Mouse (Mus musculus): ENCODE measurements at regions not wholly inside any gene's neighbourhood (a gene's known extent, or its start where the extent isn't known, plus 50 kb on each side); places are given as distances from the start of the nearest gene placed in this dataset.

DNA sequence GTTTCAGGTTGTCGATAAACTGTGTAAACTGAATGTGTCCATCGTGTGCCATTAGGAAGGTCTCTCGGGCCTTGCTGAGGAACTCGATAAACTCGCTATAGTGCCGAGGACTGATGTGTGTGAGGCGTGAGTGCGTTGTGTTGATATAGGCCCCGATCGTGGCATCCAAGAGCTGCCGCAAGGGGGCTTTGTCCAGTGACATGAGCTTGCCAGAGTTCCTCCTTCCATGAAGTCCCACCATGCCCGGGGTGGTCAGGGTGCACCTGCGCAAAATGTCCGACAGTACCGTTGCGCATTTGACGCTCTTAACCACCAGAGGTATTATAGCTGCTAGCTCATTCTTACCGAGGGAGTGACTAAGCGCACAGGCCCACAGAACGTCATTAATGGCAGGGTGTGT is 317.8 kb upstream of the Smim15 start:
- Histone ChIP-seq H3K27ac (no peak overlapping the region), H3K4me3 (no peak overlapping the region), H3K4me2 (no peak overlapping the region), H3K9ac (no peak overlapping the region), H3K36me3 (peaks cover 26% of the 10 kb centered on the region), H3K9me3 (no peaks in the 10 kb centered on the region), H3K4me1 (no peaks in the 10 kb centered on the region), H3K27me3 (no peaks in the 10 kb centered on the region)
- 95% methylated on average over 20 of the region's 20 CpGs for WGBS
- no peak for ATAC-seq (ENCODE audit: insufficient number of reproducible peaks, low FRiP score, low TSS enrichment, low read depth)

DNA sequence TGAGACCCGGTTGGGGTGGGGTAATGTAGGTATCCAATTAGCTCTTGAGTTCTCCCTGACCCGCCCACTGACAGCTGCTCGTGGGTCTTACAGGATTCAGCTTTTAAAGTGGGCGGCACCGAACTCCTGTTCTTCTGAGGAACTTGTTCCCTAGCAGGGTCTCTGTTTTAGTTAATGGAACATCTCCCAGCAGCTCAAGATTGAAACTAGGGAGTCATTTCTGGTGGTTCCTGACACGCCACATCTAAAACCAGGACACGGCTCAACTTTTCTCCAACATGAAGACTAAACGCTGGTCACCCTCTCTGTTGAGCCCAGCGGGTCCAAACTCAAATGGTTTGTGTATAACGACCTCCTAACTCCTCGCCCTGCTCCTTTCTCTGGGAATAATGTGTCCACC is 322.3 kb upstream of the Smim15 start:
- WGBS = 85% methylated on average over 11 of the region's 11 CpGs
- no peak overlapping the region for H3K4me2 ChIP-seq
- no peak overlapping the region for H3K4me3 ChIP-seq
- ATAC-seq (ENCODE audit: insufficient number of reproducible peaks, low FRiP score, low TSS enrichment, low read depth) = no peak
- H3K27ac ChIP-seq = no peak overlapping the region
- no peaks in the 10 kb centered on the region for H3K4me1 ChIP-seq
- no peaks in the 10 kb centered on the region for H3K9me3 ChIP-seq
- H3K36me3 ChIP-seq = peaks cover 7% of the 10 kb centered on the region
- no peak overlapping the region for H3K9ac ChIP-seq
- H3K27me3 ChIP-seq = no peaks in the 10 kb centered on the region

DNA sequence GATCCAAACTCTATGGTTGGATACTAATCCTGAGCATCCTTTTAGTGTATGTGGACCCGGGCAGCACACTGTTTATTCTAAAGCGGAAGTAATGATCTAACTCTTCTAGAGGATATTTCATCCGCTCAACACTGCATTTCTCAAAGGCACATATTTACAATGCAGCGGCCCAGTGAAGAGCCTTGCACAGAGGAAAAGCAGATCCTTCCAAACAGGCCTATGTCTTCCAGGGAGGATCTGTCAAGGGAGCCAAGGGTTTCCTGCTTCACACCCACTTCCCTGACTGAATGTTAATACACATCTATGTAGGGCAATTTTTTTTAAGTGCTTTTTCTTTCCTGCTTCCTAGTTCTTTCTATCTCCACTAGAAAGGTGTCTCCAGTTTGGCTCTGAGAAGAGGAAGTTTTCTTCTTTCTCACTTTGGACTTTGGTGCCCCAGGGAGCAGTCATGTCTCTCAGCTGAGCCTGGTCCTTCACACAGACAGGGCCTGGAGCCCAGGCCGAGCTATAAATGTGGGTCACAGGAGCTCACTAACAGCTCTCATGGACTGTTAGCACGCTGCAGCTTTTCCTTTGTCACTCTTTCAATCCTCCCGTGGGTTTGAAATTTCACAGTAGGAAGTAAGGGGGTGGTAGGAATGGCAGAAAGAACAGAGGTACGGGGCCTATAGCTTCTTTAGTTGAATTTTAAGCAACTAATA is 323.2 kb upstream of the Smim15 start:
- no peak overlapping the region for H3K4me2 ChIP-seq
- H3K9me3 ChIP-seq = no peaks in the 10 kb centered on the region
- no peaks in the 10 kb centered on the region for H3K4me1 ChIP-seq
- no peaks in the 10 kb centered on the region for H3K27me3 ChIP-seq
- WGBS = 64% methylated on average over 8 of the region's 8 CpGs
- no peak overlapping the region for H3K9ac ChIP-seq
- ATAC-seq (ENCODE audit: insufficient number of reproducible peaks, low FRiP score, low TSS enrichment, low read depth) = no peak
- no peaks in the 10 kb centered on the region for H3K36me3 ChIP-seq
- no peak overlapping the region for H3K4me3 ChIP-seq
- no peak overlapping the region for H3K27ac ChIP-seq

DNA sequence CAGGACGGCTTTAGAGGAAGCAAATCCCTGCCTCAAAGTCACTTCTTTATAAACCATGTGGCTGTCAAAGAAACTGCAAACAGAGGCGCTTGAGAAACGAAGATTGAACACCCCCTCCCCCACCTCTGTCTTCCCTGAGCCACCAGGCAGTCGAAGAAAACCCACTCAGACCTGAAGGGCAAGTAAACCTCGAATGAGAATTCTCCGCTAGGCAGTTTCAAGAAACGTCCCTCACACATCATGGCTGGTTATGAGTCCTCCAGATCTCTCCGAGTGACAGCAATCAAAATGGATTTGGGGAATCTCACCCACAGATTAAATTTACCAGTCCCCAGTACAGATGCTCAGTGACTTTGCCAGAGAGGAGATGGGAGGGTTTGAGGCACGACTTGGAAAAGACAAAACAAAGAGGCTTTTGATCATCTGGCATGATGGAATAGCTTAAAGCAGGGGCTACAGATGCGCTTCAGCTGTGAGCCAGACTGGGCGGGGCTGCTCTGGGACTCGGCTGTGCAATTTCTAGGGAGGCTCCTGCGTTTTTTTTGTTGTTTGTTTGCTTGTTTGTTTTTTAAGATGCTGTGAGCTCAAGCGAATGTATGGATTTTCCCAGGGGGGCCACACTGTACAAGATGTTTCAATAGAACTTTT is 325.1 kb upstream of the Smim15 start:
- H3K36me3 ChIP-seq = no peaks in the 10 kb centered on the region
- no peak overlapping the region for H3K27ac ChIP-seq
- H3K9me3 ChIP-seq = no peaks in the 10 kb centered on the region
- H3K4me1 ChIP-seq = no peaks in the 10 kb centered on the region
- H3K4me2 ChIP-seq = no peak overlapping the region
- no peak overlapping the region for H3K9ac ChIP-seq
- no peak for ATAC-seq (ENCODE audit: insufficient number of reproducible peaks, low FRiP score, low TSS enrichment, low read depth)
- H3K27me3 ChIP-seq = no peaks in the 10 kb centered on the region
- 49% methylated on average over 14 of the region's 14 CpGs for WGBS
- H3K4me3 ChIP-seq = no peak overlapping the region

DNA sequence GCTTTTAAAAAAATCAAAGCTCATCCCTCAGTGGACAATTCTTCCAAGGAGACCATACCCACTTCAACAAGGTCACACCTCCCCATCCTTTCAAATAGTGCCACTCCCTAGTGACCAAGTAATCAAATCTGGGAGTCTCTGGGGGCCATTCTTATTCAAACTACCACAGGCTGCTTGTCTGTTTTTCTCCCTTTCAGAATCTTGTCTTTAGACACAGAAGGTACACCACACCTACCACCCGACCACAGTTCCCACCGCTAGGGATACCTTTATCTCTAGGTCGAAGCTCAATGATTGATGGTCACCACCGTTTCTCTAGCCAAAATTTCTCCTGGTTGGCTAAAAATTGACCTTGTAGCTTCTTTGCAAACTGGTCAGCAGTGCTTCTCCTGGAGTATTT is 328.6 kb upstream of the Smim15 start:
- no peak for ATAC-seq (ENCODE audit: insufficient number of reproducible peaks, low FRiP score, low TSS enrichment, low read depth)
- H3K27ac ChIP-seq = no peak overlapping the region
- H3K36me3 ChIP-seq = no peaks in the 10 kb centered on the region
- 88% methylated on average over 4 of the region's 4 CpGs for WGBS
- no peak overlapping the region for H3K4me2 ChIP-seq
- H3K4me1 ChIP-seq = no peaks in the 10 kb centered on the region
- no peak overlapping the region for H3K9ac ChIP-seq
- no peaks in the 10 kb centered on the region for H3K27me3 ChIP-seq
- H3K9me3 ChIP-seq = no peaks in the 10 kb centered on the region
- no peak overlapping the region for H3K4me3 ChIP-seq

DNA sequence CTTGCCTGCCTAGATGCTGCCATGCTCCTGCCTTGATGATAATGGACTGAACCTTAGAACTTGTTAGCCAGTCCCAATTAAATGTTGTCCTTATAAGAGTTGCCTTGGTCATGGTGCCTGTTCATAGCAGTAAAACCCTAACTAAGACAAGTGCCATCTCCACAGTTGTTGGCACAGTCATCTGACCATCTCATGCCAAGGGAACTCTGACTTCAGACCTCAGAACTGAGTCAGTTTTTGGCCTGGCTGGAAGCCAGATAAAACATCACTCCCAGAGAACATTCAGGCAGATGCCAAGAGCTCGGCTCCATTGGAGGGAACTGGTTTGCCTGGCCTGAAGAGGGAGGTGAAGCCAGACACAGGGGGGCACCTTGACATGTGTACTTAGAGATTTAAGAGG is 330.2 kb upstream of the Smim15 start:
- Histone ChIP-seq H3K9ac (no peak overlapping the region), H3K9me3 (no peaks in the 10 kb centered on the region), H3K36me3 (no peaks in the 10 kb centered on the region), H3K4me2 (no peak overlapping the region), H3K27ac (no peak overlapping the region), H3K4me3 (no peak overlapping the region), H3K27me3 (no peaks in the 10 kb centered on the region), H3K4me1 (no peaks in the 10 kb centered on the region)
- 56% methylated on average over 1 of the region's 1 CpGs for WGBS
- no peak for ATAC-seq (ENCODE audit: insufficient number of reproducible peaks, low FRiP score, low TSS enrichment, low read depth)

DNA sequence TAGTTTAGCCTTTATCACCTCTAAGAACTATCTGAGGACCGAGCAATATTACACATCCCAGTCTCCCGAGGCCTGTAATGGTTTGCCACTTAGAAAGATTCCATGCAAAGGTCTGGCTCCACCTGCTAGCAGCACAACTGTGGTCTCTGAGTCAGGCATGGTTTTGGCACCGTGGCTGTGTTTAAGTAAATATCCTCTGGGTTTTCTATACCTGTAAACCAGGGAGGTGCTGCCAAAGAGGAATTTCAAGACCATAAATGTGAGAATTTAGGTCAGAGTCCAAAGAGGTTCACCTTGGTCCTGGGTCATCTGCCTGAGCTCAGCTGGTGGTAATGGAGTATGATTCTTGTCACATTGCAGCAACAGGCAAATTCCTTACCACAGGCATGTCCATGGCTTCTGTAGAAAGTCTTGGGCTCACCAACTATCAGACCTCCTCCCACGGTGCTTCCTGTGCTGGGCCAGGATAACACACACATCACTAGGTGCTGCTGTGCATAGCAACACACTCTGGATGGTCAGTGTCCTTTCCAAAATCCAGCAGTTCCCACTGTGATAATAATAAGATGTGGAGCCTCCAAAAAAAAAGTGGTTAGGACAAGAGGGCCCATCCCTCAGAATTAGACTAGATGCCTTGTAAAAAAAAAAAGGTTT is 332.8 kb upstream of the Smim15 start:
- Histone ChIP-seq H3K4me3 (no peak overlapping the region), H3K4me1 (no peaks in the 10 kb centered on the region), H3K9ac (no peak overlapping the region), H3K27me3 (no peaks in the 10 kb centered on the region), H3K36me3 (no peaks in the 10 kb centered on the region), H3K27ac (no peak overlapping the region), H3K4me2 (no peak overlapping the region), H3K9me3 (no peaks in the 10 kb centered on the region)
- ATAC-seq (ENCODE audit: insufficient number of reproducible peaks, low FRiP score, low TSS enrichment, low read depth) = no peak
- 76% methylated on average over 4 of the region's 4 CpGs for WGBS

DNA sequence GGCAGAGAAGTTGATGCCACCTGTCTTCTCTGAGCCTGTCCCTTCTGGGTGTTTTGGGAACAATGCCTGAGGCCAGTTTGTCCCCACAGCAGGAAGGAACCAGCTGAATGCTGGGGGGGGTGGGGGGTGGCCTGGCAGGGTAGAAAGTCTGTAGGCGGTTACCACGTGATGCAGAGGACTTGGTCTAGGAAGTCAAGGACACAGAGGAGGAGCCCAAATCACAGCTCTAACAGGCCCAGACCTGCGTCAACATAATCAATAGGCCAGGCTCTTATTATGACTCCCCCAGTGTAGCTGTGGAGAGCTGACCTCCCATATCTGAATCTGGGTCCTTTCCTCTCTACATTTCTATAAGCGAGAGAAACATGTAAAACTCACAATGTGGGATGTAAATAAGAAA is 333.9 kb upstream of the Smim15 start:
- Histone ChIP-seq H3K4me3 (no peak overlapping the region), H3K9ac (no peak overlapping the region), H3K4me2 (no peak overlapping the region), H3K27ac (no peak overlapping the region), H3K9me3 (no peaks in the 10 kb centered on the region), H3K27me3 (no peaks in the 10 kb centered on the region), H3K4me1 (no peaks in the 10 kb centered on the region), H3K36me3 (no peaks in the 10 kb centered on the region)
- ATAC-seq (ENCODE audit: insufficient number of reproducible peaks, low FRiP score, low TSS enrichment, low read depth) = no peak
- WGBS = 82% methylated on average over 4 of the region's 4 CpGs

DNA sequence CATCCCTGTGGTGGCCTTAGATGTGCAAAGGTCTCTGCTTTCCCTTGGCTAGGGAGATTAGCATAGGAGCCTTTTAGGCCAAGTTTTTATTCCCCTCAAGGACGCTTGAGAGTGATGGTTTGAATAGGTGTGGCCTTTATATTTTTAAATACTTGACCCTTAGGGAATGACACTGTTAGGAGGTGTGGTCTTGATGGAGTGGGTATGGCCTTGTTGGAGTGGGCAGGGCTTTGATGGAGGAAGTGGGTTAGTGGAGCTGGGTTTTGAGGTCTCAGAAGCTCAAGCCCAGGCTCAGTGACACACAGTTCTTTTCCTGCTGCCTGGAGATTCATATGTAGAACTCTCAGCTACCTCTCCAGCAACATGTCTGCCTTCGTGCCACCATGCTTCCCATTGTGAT is 334.4 kb upstream of the Smim15 start:
- no peaks in the 10 kb centered on the region for H3K4me1 ChIP-seq
- H3K4me2 ChIP-seq = no peak overlapping the region
- no peak overlapping the region for H3K27ac ChIP-seq
- no peaks in the 10 kb centered on the region for H3K36me3 ChIP-seq
- no peak overlapping the region for H3K4me3 ChIP-seq
- H3K9ac ChIP-seq = no peak overlapping the region
- WGBS = 64% methylated on average over 2 of the region's 2 CpGs
- ATAC-seq (ENCODE audit: insufficient number of reproducible peaks, low FRiP score, low TSS enrichment, low read depth) = no peak
- no peaks in the 10 kb centered on the region for H3K9me3 ChIP-seq
- H3K27me3 ChIP-seq = no peaks in the 10 kb centered on the region

DNA sequence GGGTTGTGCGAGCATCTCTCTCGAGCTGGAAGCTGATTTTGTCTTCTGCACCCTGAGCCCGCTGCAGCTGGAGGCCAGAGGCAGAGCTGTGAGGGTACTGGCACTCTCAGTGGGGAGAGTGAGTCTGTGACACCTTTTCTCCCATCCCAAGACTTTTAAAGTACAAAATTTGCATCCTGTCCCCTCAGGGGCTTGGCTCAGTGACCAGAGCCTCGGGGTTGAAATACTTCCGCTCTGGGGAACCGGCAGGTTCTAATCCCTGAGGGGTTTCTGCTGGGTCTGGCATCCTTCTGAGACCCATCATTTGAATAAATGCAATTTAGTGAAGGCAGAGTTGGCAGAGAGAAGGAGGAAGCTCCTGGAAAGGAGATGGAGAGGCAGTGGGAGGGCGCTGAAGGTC is 340.5 kb upstream of the Smim15 start:
- Histone ChIP-seq H3K4me2 (no peak overlapping the region), H3K9me3 (no peaks in the 10 kb centered on the region), H3K9ac (no peak overlapping the region), H3K27ac (no peak overlapping the region), H3K4me1 (0 out of 2 replicates have a peak, but pooled peaks cover 10% of the 10 kb centered on the region), H3K36me3 (no peaks in the 10 kb centered on the region), H3K27me3 (no peaks in the 10 kb centered on the region), H3K4me3 (no peak overlapping the region)
- WGBS = 44% methylated on average over 7 of the region's 7 CpGs
- ATAC-seq (ENCODE audit: insufficient number of reproducible peaks, low FRiP score, low TSS enrichment, low read depth) = no peak

DNA sequence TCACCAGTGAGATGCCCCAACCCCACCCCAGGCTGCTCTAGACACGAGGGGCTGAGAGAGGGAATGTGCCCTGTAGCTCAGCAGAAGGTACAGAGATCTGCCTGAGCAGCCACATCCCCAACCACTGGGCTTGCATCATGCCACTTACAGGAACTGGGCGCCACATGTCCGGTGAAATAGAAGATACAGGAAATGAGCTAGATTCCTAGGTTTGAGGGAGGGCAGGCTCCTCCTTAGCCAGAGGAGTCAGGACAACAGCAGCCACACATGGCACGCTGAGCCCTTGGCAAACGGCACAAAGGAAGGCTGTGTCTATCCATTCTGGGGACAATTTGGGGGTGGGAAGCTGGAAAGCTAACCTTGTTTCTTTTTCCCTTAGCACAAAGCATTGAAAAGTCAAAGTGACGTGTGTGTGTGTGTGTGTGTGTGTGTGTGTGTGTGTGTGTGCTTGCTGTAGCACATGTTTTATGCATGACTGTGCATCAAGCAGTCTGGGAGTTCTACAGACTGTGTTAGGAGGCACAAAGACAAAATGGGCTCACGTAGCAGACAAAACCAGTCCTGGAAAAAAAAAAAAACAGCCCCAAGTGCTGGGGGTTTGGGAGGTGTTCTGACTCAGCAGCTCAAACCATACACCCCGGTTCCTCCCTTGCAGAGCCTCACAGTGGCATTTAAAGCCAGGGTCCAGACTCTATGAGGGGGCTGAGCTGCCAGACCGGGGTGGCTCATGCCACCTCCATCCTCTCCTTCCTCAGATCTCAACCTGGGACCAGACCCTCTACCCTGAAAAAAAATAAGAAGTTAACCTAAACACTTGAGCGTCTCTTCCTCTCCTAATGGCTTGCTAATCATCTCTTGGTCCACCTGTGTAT is 343.7 kb upstream of the Smim15 start:
- Histone ChIP-seq H3K4me3 (no peak overlapping the region), H3K27me3 (no peaks in the 10 kb centered on the region), H3K9ac (no peak overlapping the region), H3K9me3 (no peaks in the 10 kb centered on the region), H3K4me1 (0 out of 2 replicates have a peak, but pooled peaks cover 10% of the 10 kb centered on the region), H3K36me3 (no peaks in the 10 kb centered on the region), H3K27ac (no peak overlapping the region), H3K4me2 (no peak overlapping the region)
- no peak for ATAC-seq (ENCODE audit: insufficient number of reproducible peaks, low FRiP score, low TSS enrichment, low read depth)
- WGBS = 50% methylated on average over 10 of the region's 10 CpGs

DNA sequence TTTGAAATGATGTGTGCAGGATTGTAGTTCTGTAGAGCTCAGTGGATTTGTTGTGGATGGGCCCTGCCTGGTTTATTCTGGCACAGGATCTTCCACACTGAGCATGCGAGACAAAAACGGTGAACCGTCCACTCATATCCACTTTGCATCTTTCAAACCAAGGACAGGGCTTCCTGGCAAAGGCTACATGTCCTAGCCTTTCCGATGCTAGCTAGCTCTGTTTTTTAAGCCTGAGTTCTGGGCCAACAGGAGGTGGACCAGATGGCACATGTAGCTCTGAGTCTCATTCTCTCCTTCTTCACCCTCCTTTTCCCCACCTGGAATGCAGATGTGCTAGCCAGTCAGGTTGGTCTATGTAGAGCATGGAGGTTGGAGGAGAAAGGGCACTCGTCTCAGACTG is 345.0 kb upstream of the Smim15 start:
- Histone ChIP-seq H3K9ac (no peak overlapping the region), H3K27me3 (no peaks in the 10 kb centered on the region), H3K4me2 (no peak overlapping the region), H3K36me3 (no peaks in the 10 kb centered on the region), H3K9me3 (no peaks in the 10 kb centered on the region), H3K4me1 (0 out of 2 replicates have a peak, but pooled peaks cover 10% of the 10 kb centered on the region), H3K4me3 (no peak overlapping the region), H3K27ac (no peak overlapping the region)
- 73% methylated on average over 5 of the region's 5 CpGs for WGBS
- ATAC-seq (ENCODE audit: insufficient number of reproducible peaks, low FRiP score, low TSS enrichment, low read depth) = no peak

Data from limb, embryonic 15.5 days (tissue).